Mouse (Mus musculus): Measurements from ENCODE around the gene Gprin2. TPM values are rescaled to one million over a fixed set of nuclear protein-coding genes. Genes with fewer than 3 reads are reported as not detected.
A peak's percentile ranks its signal among the peaks of the same experiment; 100 is the strongest.

The Gprin2 gene
- polyA plus RNA-seq, 1 experiment: 0.01 TPM

DNA sequence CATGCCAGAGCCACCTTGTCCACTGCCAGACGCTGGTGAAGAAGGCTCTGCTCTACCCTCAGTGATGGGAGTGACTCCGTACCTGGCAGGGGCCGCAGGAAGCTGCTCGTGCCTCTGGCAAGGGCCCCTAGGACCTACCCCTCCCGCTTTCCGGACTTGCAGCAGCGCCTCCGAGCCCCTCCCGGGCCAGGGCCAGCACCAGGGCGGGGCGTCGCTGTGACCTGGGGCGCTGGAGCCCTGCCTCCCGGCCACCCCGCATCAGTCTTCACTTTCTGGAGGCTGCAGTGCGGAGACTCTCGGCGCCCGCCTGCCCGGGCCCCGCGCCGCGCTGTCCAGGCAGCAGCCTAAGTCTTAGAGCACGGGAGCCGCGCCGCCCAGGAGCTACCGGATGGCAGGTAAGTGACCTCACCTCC, 18.3 kb upstream of the Gprin2 start:
- TF ChIP-seq E2F4 (IDR thresholded peaks at IDR 0.05; ENCODE audit: insufficient read depth) (no peak), SRF (IDR thresholded peaks at IDR 0.05; ENCODE audit: control insufficient read depth, insufficient read length, low read depth) (no peak), TCF3 (IDR thresholded peaks at IDR 0.05; ENCODE audit: insufficient read length, low read depth) (no peak), TCF12 (IDR thresholded peaks at IDR 0.05; ENCODE audit: insufficient read depth, poor library complexity, severe bottlenecking) (no peak), CEBPB (IDR thresholded peaks at IDR 0.05; ENCODE audit: insufficient read depth, poor library complexity, severe bottlenecking) (no peak), USF1 (IDR thresholded peaks at IDR 0.05; ENCODE audit: low read depth) (no peak), MYOD1 (IDR thresholded peaks at IDR 0.05; ENCODE audit: control insufficient read depth in 1 of 3, insufficient read length in 2 of 3, low read depth in 2 of 3) (no peak), REST (IDR thresholded peaks at IDR 0.05; ENCODE audit: insufficient read depth, insufficient read length) (no peak), MAX (IDR thresholded peaks at IDR 0.05; ENCODE audit: low read depth) (no peak), POLR2AphosphoS2 (IDR thresholded peaks at IDR 0.05; ENCODE audit: insufficient read length, low read depth) (no peak), POLR2A (IDR thresholded peaks at IDR 0.05; ENCODE audit: insufficient read length, low read depth) (no peak), MYOG (IDR thresholded peaks at IDR 0.05; ENCODE audit: control insufficient read depth in 1 of 3, insufficient read depth in 1 of 3, insufficient read length in 2 of 3, low read depth in 2 of 3) (no peak)
- H3ac ChIP-seq (ENCODE audit: control insufficient read depth, insufficient read length): no peak overlapping the region
- H3K27me3 ChIP-seq (ENCODE audit: control insufficient read depth, insufficient read depth, insufficient read length): peaks cover 40% of the 10 kb centered on the region
- no peaks in the 10 kb centered on the region for H3K79me2 ChIP-seq (ENCODE audit: control insufficient read depth, insufficient read depth)
- H3K4me2 ChIP-seq (ENCODE audit: low read depth): no peak overlapping the region
- H3K36me3 ChIP-seq (ENCODE audit: control insufficient read depth, insufficient read depth): no peaks in the 10 kb centered on the region
- no peak overlapping the region for H3K4me3 ChIP-seq

DNA sequence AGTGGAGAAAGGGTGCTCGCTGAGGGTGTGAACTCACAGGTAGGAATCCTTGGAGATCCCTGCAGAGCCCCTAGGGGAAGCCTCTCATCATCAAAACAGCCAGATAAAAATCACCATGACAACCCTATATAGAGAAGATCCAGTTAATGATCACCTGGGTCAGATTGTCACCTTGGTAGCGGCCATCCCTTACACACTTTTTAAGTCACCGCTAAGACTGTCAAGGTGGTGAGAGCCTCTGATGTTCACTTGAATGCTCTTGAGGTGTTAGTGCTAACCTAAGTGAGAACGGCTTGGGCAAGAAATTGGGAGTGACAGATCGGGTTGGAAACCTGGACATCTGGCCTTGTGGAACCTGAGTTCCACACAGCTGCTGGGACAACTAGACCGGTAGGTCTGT, 17.8 kb upstream of the Gprin2 start, which contains the start of gene Syt15:
Gene Syt15 (plus strand): TSS at position 301 of the 400 bp plus-strand sequence.
- no peak for TF ChIP-seq E2F4 (IDR thresholded peaks at IDR 0.05; ENCODE audit: insufficient read depth)
- TF ChIP-seq MAX (IDR thresholded peaks at IDR 0.05; ENCODE audit: low read depth): no peak
- TF ChIP-seq POLR2A (IDR thresholded peaks at IDR 0.05; ENCODE audit: insufficient read length, low read depth): no peak
- TF ChIP-seq POLR2AphosphoS2 (IDR thresholded peaks at IDR 0.05; ENCODE audit: insufficient read length, low read depth): no peak
- no peak within 1 kb of the TSS for H3ac ChIP-seq (ENCODE audit: control insufficient read depth, insufficient read length)
- no peak within 1 kb of the TSS for H3K4me2 ChIP-seq (ENCODE audit: low read depth)
- H3K36me3 ChIP-seq (ENCODE audit: control insufficient read depth, insufficient read depth): no peaks in the 10 kb centered on the region
- no peaks in the 10 kb centered on the region for H3K79me2 ChIP-seq (ENCODE audit: control insufficient read depth, insufficient read depth)
- no peak within 1 kb of the TSS for H3K4me3 ChIP-seq
- peaks cover 40% of the 10 kb centered on the region for H3K27me3 ChIP-seq (ENCODE audit: control insufficient read depth, insufficient read depth, insufficient read length)

DNA sequence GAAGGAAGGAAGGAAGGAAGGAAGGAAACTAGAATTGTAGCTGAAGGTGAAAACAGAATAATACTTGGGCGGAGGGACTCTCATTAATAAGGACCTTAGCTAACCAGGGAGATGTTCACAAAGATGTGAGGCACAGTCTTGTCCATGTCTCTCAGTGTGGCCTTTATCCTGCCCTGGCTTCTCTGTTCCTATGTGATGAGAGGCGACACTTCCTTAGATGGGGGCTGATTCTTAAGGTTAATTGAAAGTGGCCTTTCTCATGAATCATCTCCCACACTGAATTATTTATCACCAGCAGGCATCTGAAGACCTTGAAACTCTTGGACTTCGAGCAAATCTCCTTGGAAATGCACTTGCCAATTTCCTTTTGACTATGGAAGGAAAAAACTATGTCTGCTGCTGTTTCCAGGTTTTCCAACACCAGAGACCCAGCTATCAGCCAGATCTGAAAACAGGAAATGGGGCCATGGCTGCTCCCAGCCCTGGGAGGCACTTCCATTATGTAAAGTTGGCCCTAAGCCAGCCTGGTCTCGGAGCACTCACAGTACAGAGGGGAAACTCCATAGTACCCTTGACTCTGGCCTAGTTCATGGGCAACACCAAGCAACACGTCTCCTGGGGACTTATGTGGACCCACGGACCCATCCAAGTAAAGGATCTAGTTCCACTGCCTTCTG, 14.1 kb upstream of the Gprin2 start:
- Histone ChIP-seq H3K36me3 (ENCODE audit: control insufficient read depth, insufficient read depth) (no peaks in the 10 kb centered on the region), H3ac (ENCODE audit: control insufficient read depth, insufficient read length) (no peak overlapping the region), H3K27me3 (ENCODE audit: control insufficient read depth, insufficient read depth, insufficient read length) (peaks cover 22% of the 10 kb centered on the region), H3K4me3 (no peak overlapping the region), H3K79me2 (ENCODE audit: control insufficient read depth, insufficient read depth) (no peaks in the 10 kb centered on the region), H3K4me2 (ENCODE audit: low read depth) (no peak overlapping the region)
- TF ChIP-seq POLR2AphosphoS2 (IDR thresholded peaks at IDR 0.05; ENCODE audit: insufficient read length, low read depth): no peak
- no peak for TF ChIP-seq CEBPB (IDR thresholded peaks at IDR 0.05; ENCODE audit: insufficient read depth, poor library complexity, severe bottlenecking)
- TF ChIP-seq POLR2A (IDR thresholded peaks at IDR 0.05; ENCODE audit: insufficient read length, low read depth): no peak
- no peak for TF ChIP-seq TCF12 (IDR thresholded peaks at IDR 0.05; ENCODE audit: insufficient read depth, poor library complexity, severe bottlenecking)
- no peak for TF ChIP-seq TCF3 (IDR thresholded peaks at IDR 0.05; ENCODE audit: insufficient read length, low read depth)
- TF ChIP-seq REST (IDR thresholded peaks at IDR 0.05; ENCODE audit: insufficient read depth, insufficient read length): no peak
- TF ChIP-seq USF1 (IDR thresholded peaks at IDR 0.05; ENCODE audit: low read depth): no peak
- no peak for TF ChIP-seq MAX (IDR thresholded peaks at IDR 0.05; ENCODE audit: low read depth)
- no peak for TF ChIP-seq SRF (IDR thresholded peaks at IDR 0.05; ENCODE audit: control insufficient read depth, insufficient read length, low read depth)
- no peak for TF ChIP-seq MYOD1 (IDR thresholded peaks at IDR 0.05; ENCODE audit: control insufficient read depth in 1 of 3, insufficient read length in 2 of 3, low read depth in 2 of 3)
- no peak for TF ChIP-seq MYOG (IDR thresholded peaks at IDR 0.05; ENCODE audit: control insufficient read depth in 1 of 3, insufficient read depth in 1 of 3, insufficient read length in 2 of 3, low read depth in 2 of 3)
- TF ChIP-seq E2F4 (IDR thresholded peaks at IDR 0.05; ENCODE audit: insufficient read depth): no peak

DNA sequence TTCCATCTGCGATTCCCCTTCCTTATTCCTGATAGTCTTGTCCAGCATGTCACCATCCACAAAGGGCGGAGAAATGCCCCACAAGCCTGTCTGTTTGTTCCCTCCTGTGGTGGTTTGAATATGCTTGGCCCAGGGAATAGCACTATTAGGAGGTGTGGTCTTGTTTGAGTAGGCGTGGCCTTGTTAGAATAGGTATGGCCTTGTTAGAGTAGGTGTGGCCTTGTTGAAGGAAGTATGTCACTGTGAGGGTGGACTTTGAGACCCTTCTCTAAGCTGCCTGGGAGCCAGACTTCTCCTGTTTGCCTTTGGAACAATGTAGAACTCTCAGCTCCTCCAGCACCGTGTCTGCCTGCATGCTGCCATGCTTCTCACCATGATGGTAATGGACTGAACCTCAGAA, 8.5 kb upstream of the Gprin2 start:
- Histone ChIP-seq H3K36me3 (ENCODE audit: control insufficient read depth, insufficient read depth) (no peaks in the 10 kb centered on the region), H3K4me3 (no peak overlapping the region), H3K79me2 (ENCODE audit: control insufficient read depth, insufficient read depth) (no peaks in the 10 kb centered on the region)

DNA sequence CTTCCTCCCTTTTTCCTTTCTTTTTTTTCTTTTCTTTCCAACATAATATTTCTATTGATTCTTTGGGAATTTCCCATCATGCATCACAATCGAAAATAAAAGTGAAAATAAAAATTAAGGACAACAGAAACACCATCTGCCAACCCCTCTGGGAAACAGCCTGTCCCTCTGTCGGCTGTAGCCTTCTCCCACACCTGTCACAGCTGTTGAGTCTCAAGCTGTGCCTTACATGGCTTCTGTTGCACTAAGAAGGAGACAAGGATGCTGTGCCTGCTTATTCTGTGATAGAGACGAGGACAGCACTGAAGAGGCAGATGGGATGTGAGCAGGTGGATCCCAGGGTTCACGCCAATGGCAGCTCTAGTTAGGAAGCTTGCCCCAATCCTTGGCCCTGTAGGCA, 7.6 kb upstream of the Gprin2 start:
- H3ac ChIP-seq (ENCODE audit: control insufficient read depth, insufficient read length): no peak overlapping the region
- no peak overlapping the region for H3K4me3 ChIP-seq
- TF ChIP-seq TCF3 (IDR thresholded peaks at IDR 0.05; ENCODE audit: insufficient read length, low read depth): peak; percentile 29
- TF ChIP-seq USF1 (IDR thresholded peaks at IDR 0.05; ENCODE audit: low read depth): no peak
- no peak for TF ChIP-seq TCF12 (IDR thresholded peaks at IDR 0.05; ENCODE audit: insufficient read depth, poor library complexity, severe bottlenecking)
- no peak for TF ChIP-seq CEBPB (IDR thresholded peaks at IDR 0.05; ENCODE audit: insufficient read depth, poor library complexity, severe bottlenecking)
- no peak for TF ChIP-seq SRF (IDR thresholded peaks at IDR 0.05; ENCODE audit: control insufficient read depth, insufficient read length, low read depth)
- peak in 2 of 3 experiments; percentile 66 to 75 for TF ChIP-seq MYOD1 (IDR thresholded peaks at IDR 0.05; ENCODE audit: control insufficient read depth in 1 of 3, insufficient read length in 2 of 3, low read depth in 2 of 3)
- no peak for TF ChIP-seq MAX (IDR thresholded peaks at IDR 0.05; ENCODE audit: low read depth)
- no peak for TF ChIP-seq REST (IDR thresholded peaks at IDR 0.05; ENCODE audit: insufficient read depth, insufficient read length)
- TF ChIP-seq E2F4 (IDR thresholded peaks at IDR 0.05; ENCODE audit: insufficient read depth): no peak
- TF ChIP-seq POLR2A (IDR thresholded peaks at IDR 0.05; ENCODE audit: insufficient read length, low read depth): no peak
- peak in 2 of 3 experiments; percentile 31 to 64 for TF ChIP-seq MYOG (IDR thresholded peaks at IDR 0.05; ENCODE audit: control insufficient read depth in 1 of 3, insufficient read depth in 1 of 3, insufficient read length in 2 of 3, low read depth in 2 of 3)
- no peak for TF ChIP-seq POLR2AphosphoS2 (IDR thresholded peaks at IDR 0.05; ENCODE audit: insufficient read length, low read depth)
- H3K4me2 ChIP-seq (ENCODE audit: low read depth): no peak overlapping the region
- H3K27me3 ChIP-seq (ENCODE audit: control insufficient read depth, insufficient read depth, insufficient read length): peaks cover 4% of the 10 kb centered on the region
- H3K36me3 ChIP-seq (ENCODE audit: control insufficient read depth, insufficient read depth): no peaks in the 10 kb centered on the region
- H3K79me2 ChIP-seq (ENCODE audit: control insufficient read depth, insufficient read depth): no peaks in the 10 kb centered on the region

More for the DNA sequence above, 8.5 kb upstream of the Gprin2 start:
- TF ChIP-seq MYOD1 (IDR thresholded peaks at IDR 0.05; ENCODE audit: control insufficient read depth in 1 of 3, insufficient read length in 2 of 3, low read depth in 2 of 3) (no peak), MAX (IDR thresholded peaks at IDR 0.05; ENCODE audit: low read depth) (no peak), USF1 (IDR thresholded peaks at IDR 0.05; ENCODE audit: low read depth) (no peak)
- no peak overlapping the region for H3ac ChIP-seq (ENCODE audit: control insufficient read depth, insufficient read length)
- H3K4me2 ChIP-seq (ENCODE audit: low read depth): no peak overlapping the region
- H3K27me3 ChIP-seq (ENCODE audit: control insufficient read depth, insufficient read depth, insufficient read length): peaks cover 4% of the 10 kb centered on the region

Data from myocyte (in vitro differentiated cells).